Mouse (Mus musculus) embryonic facial prominence, embryonic 10.5 days (tissue): ENCODE measurements at regions not wholly inside any gene's neighbourhood (a gene's known extent, or its start where the extent isn't known, plus 50 kb on each side); places are given as distances from the start of the nearest gene placed in this dataset.

Experiments used
- DNase-seq: peaks from one replicate; pipeline ENCODE4 v3.0.0-alpha.2; 2017; ENCODE audit warnings: low spot score
- H3K27ac ChIP-seq: fragments of 300-500 bp; sonication (generic); replicated peaks from 2 replicates; pipeline ENCODE4 v1.5.1; 2016; ENCODE audit warnings: mild to moderate bottlenecking
- H3K27me3 ChIP-seq: fragments of 300-500 bp; sonication (generic); replicated peaks from 2 replicates; pipeline ENCODE4 v1.6.1; 2016; ENCODE audit warnings: low read depth, mild to moderate bottlenecking; ENCODE audit not compliant: poor library complexity, severe bottlenecking
- H3K36me3 ChIP-seq: fragments of 300-500 bp; sonication (generic); replicated peaks from 2 replicates; pipeline ENCODE4 v1.6.1; 2016; ENCODE audit warnings: mild to moderate bottlenecking, moderate library complexity
- H3K4me1 ChIP-seq: fragments of 300-500 bp; sonication (generic); 2 replicates; pipeline ENCODE4 v1.6.1; 2016
- H3K4me3 ChIP-seq: fragments of 300-500 bp; sonication (generic); 2 replicates; pipeline ENCODE4 v1.5.1; 2016; ENCODE audit warnings: mild to moderate bottlenecking, moderate library complexity
- H3K9me3 ChIP-seq: fragments of 300-500 bp; sonication (generic); 2 replicates; pipeline ENCODE4 v1.6.1; 2016; ENCODE audit warnings: mild to moderate bottlenecking
- WGBS: fragments of 180-500 bp; shearing (Covaris S2); methylation state at CpG from one replicate; pipeline ENCODE4 v1.1.7; 2016; 5-methylcytosine and 5-hydroxymethylcytosine counted together

GRCm38 (mm10) chr14:48330965-48331622 lies 114.8 kb upstream of the Tmem260 start:
- WGBS: 2% methylated on average over 4 of the region's 4 CpGs
- peak overlapping the region; percentile 63 for H3K27ac ChIP-seq
- peak; percentile 46 for DNase-seq
- no peaks in the 10 kb centered on the region for H3K9me3 ChIP-seq
- H3K4me3 ChIP-seq: peak overlapping the region; percentile 31; the same call in 1 of the 2 replicates
- H3K27me3 ChIP-seq: no peaks in the 10 kb centered on the region
- peaks cover 42% of the 10 kb centered on the region for H3K4me1 ChIP-seq
- no peaks in the 10 kb centered on the region for H3K36me3 ChIP-seq

- peaks cover 42% of the 10 kb centered on the region for H3K4me1 ChIP-seq
- H3K27ac ChIP-seq: peak overlapping the region; percentile 63
- WGBS: 83% methylated on average over 2 of the region's 2 CpGs
Observed at GRCm38 (mm10) chr14:48331623-48332000, 114.3 kb upstream of the Tmem260 start.

GRCm38 (mm10) chr14:48332193-48332592 lies 113.7 kb upstream of the Tmem260 start:
- Histone ChIP-seq H3K27ac (peak overlapping the region; percentile 63; the same call in 1 of the 2 replicates), H3K9me3 (no peaks in the 10 kb centered on the region), H3K36me3 (no peaks in the 10 kb centered on the region), H3K27me3 (no peaks in the 10 kb centered on the region), H3K4me3 (no peak overlapping the region), H3K4me1 (peaks cover 42% of the 10 kb centered on the region)
- WGBS: 29% methylated on average over 2 of the region's 2 CpGs
- DNase-seq: peak; percentile 62

More at GRCm38 (mm10) chr14:48331623-48332000, 114.3 kb upstream of the Tmem260 start:
- Histone ChIP-seq H3K9me3 (no peaks in the 10 kb centered on the region), H3K4me3 (no peak overlapping the region), H3K36me3 (no peaks in the 10 kb centered on the region), H3K27me3 (no peaks in the 10 kb centered on the region)
- no peak for DNase-seq

- H3K4me3 ChIP-seq: no peak overlapping the region
- no peak for DNase-seq
- H3K9me3 ChIP-seq: no peaks in the 10 kb centered on the region
- WGBS: 67% methylated on average over 4 of the region's 4 CpGs
- H3K27me3 ChIP-seq: no peaks in the 10 kb centered on the region
- H3K4me1 ChIP-seq: peaks cover 42% of the 10 kb centered on the region
- peak overlapping the region; percentile 63; the same call in 1 of the 2 replicates for H3K27ac ChIP-seq
- H3K36me3 ChIP-seq: no peaks in the 10 kb centered on the region
Observed at GRCm38 (mm10) chr14:48332660-48333059, 113.3 kb upstream of the Tmem260 start.

GRCm38 (mm10) chr14:48334106-48334809 lies 111.7 kb upstream of the Tmem260 start:
- WGBS: 40% methylated on average over 8 of the region's 8 CpGs
- Histone ChIP-seq H3K27ac (peak overlapping the region; percentile 37; the same call in 1 of the 2 replicates), H3K27me3 (no peaks in the 10 kb centered on the region), H3K4me3 (no peak overlapping the region), H3K9me3 (no peaks in the 10 kb centered on the region), H3K4me1 (peaks cover 42% of the 10 kb centered on the region), H3K36me3 (no peaks in the 10 kb centered on the region)
- peak; percentile 37 for DNase-seq

GRCm38 (mm10) chr14:48339434-48339833 lies 106.5 kb upstream of the Tmem260 start:
- H3K36me3 ChIP-seq: no peaks in the 10 kb centered on the region
- no peaks in the 10 kb centered on the region for H3K9me3 ChIP-seq
- H3K4me3 ChIP-seq: no peak overlapping the region
- H3K27me3 ChIP-seq: no peaks in the 10 kb centered on the region
- DNase-seq: no peak
- H3K27ac ChIP-seq: no peak overlapping the region
- WGBS: 75% methylated on average over 4 of the region's 4 CpGs
- peaks cover 10% of the 10 kb centered on the region for H3K4me1 ChIP-seq

GRCm38 (mm10) chr14:48342944-48343343 lies 103.0 kb upstream of the Tmem260 start:
- H3K4me3 ChIP-seq: no peak overlapping the region
- DNase-seq: no peak
- no peaks in the 10 kb centered on the region for H3K9me3 ChIP-seq
- H3K36me3 ChIP-seq: no peaks in the 10 kb centered on the region
- WGBS: 69% methylated on average over 7 of the region's 7 CpGs
- H3K27me3 ChIP-seq: no peaks in the 10 kb centered on the region
- no peak overlapping the region for H3K27ac ChIP-seq
- H3K4me1 ChIP-seq: 0 out of 2 replicates have a peak, but pooled peaks cover 5% of the 10 kb centered on the region

- DNase-seq: no peak
- Histone ChIP-seq H3K4me1 (peaks cover 11% of the 10 kb centered on the region), H3K4me3 (no peak overlapping the region), H3K36me3 (no peaks in the 10 kb centered on the region), H3K27me3 (peaks cover 5% of the 10 kb centered on the region; the same call in 1 of the 2 replicates), H3K27ac (no peak overlapping the region), H3K9me3 (no peaks in the 10 kb centered on the region)
- 87% methylated on average over 7 of the region's 7 CpGs for WGBS
Observed at GRCm38 (mm10) chr14:48345956-48346355, 100.0 kb upstream of the Tmem260 start.

GRCm38 (mm10) chr14:48349392-48350044 lies 96.4 kb upstream of the Tmem260 start:
- no peak overlapping the region for H3K27ac ChIP-seq
- no peaks in the 10 kb centered on the region for H3K9me3 ChIP-seq
- no peaks in the 10 kb centered on the region for H3K36me3 ChIP-seq
- peaks cover 11% of the 10 kb centered on the region for H3K4me1 ChIP-seq
- H3K27me3 ChIP-seq: peaks cover 17% of the 10 kb centered on the region; the same call in 1 of the 2 replicates
- H3K4me3 ChIP-seq: no peak overlapping the region
- 46% methylated on average over 9 of the region's 9 CpGs for WGBS
- peak; percentile 32 for DNase-seq

GRCm38 (mm10) chr14:48351652-48352051 lies 94.3 kb upstream of the Tmem260 start:
- Histone ChIP-seq H3K27ac (no peak overlapping the region), H3K4me3 (no peak overlapping the region), H3K9me3 (no peaks in the 10 kb centered on the region), H3K27me3 (peaks cover 18% of the 10 kb centered on the region; the same call in 1 of the 2 replicates), H3K4me1 (peaks cover 13% of the 10 kb centered on the region), H3K36me3 (no peaks in the 10 kb centered on the region)
- DNase-seq: no peak
- WGBS: 78% methylated on average over 6 of the region's 6 CpGs

GRCm38 (mm10) chr14:48352825-48353224 lies 93.1 kb upstream of the Tmem260 start:
- Histone ChIP-seq H3K36me3 (no peaks in the 10 kb centered on the region), H3K4me3 (no peak overlapping the region), H3K4me1 (peaks cover 25% of the 10 kb centered on the region), H3K9me3 (no peaks in the 10 kb centered on the region), H3K27me3 (peaks cover 18% of the 10 kb centered on the region; the same call in 1 of the 2 replicates), H3K27ac (no peak overlapping the region)
- DNase-seq: no peak

GRCm38 (mm10) chr14:48354176-48354575 lies 91.7 kb upstream of the Tmem260 start:
- no peaks in the 10 kb centered on the region for H3K36me3 ChIP-seq
- peaks cover 20% of the 10 kb centered on the region for H3K27me3 ChIP-seq
- peaks cover 26% of the 10 kb centered on the region for H3K4me1 ChIP-seq
- no peak for DNase-seq
- 35% methylated on average over 1 of the region's 1 CpGs for WGBS
- no peaks in the 10 kb centered on the region for H3K9me3 ChIP-seq
- H3K4me3 ChIP-seq: no peak overlapping the region
- H3K27ac ChIP-seq: no peak overlapping the region
